Mouse (Mus musculus): Measurements from ENCODE around the gene Dnah5. TPM values are rescaled to one million over a fixed set of nuclear protein-coding genes. Genes with fewer than 3 reads are reported as not detected.

Gene Dnah5
- polyA plus RNA-seq (2012; ENCODE audit: low replicate concordance), result not detected in 2 replicates

GRCm38 (mm10) chr15:28203111-28204075, at the start of gene Dnah5:
Dnah5 (plus strand) TSS chr15:28203752.

Other genes starting within 250 kb of the Dnah5 start
- 28.2 and 57.5 TPM in 2 replicates for gene Trio, start 177.9 kb upstream of the Dnah5 start, polyA plus RNA-seq (2012; ENCODE audit: low replicate concordance)